Mouse (Mus musculus) right cerebral cortex, adult 18-20 months (tissue): Measurements from ENCODE around the gene Mov10l1.

Experiments used
- DNase-seq: peaks from one replicate; pipeline ENCODE4 v3.0.0; 2022; ENCODE audit warnings: mixed read lengths

Mov10l1 gene

GRCm38 (mm10) chr15:88982534-88983079, at the start of gene Mov10l1:
Gene Mov10l1, plus strand, starts transcription at chr15:88982909.
- no peak for DNase-seq

GRCm38 (mm10) chr15:88934141-88934540, 48.6 kb upstream of the Mov10l1 start:
- peak; percentile 25 for DNase-seq

- peak; percentile 7 for DNase-seq
These were observed 46.0 kb upstream of the Mov10l1 start for GRCm38 (mm10) chr15:88936619-88937290.

GRCm38 (mm10) chr15:88937291-88937650, 45.4 kb upstream of the Mov10l1 start:
- DNase-seq = no peak

- no peak for DNase-seq
These were observed 39.9 kb upstream of the Mov10l1 start for GRCm38 (mm10) chr15:88942783-88943182.

GRCm38 (mm10) chr15:88943896-88944551, 38.7 kb upstream of the Mov10l1 start:
- DNase-seq = peak; percentile 8

- DNase-seq = no peak
These were observed 35.9 kb upstream of the Mov10l1 start for GRCm38 (mm10) chr15:88946851-88947250.

- no peak for DNase-seq
These were observed 31.5 kb upstream of the Mov10l1 start for GRCm38 (mm10) chr15:88951246-88951645.

GRCm38 (mm10) chr15:88954368-88955072, 28.2 kb upstream of the Mov10l1 start, which contains the start of gene Ttll8:
Gene Ttll8, minus strand, starts transcription at chr15:88954418.
- no peak for DNase-seq

GRCm38 (mm10) chr15:88955342-88955741, 27.4 kb upstream of the Mov10l1 start:
- no peak for DNase-seq

GRCm38 (mm10) chr15:88957522-88957921, 25.2 kb upstream of the Mov10l1 start:
- DNase-seq = no peak

GRCm38 (mm10) chr15:88964070-88964578, 18.6 kb upstream of the Mov10l1 start:
- DNase-seq = no peak

- DNase-seq = no peak
These were observed 10.4 kb upstream of the Mov10l1 start for GRCm38 (mm10) chr15:88972300-88972699.

- DNase-seq = peak; percentile 31
These were observed 4.2 kb upstream of the Mov10l1 start, which contains the start of gene Mlc1 for GRCm38 (mm10) chr15:88978281-88979137. Gene Mlc1, minus strand, starts transcription at chr15:88979007.

- DNase-seq = no peak
These were observed 3.6 kb upstream of the Mov10l1 start for GRCm38 (mm10) chr15:88979138-88979446.

GRCm38 (mm10) chr15:88989236-88989635, 6.5 kb downstream of the Mov10l1 start:
- DNase-seq = no peak

GRCm38 (mm10) chr15:88998636-88999035, 15.9 kb downstream of the Mov10l1 start:
- peak; percentile 8 for DNase-seq

GRCm38 (mm10) chr15:88999124-88999523, 16.4 kb downstream of the Mov10l1 start:
- DNase-seq = no peak

GRCm38 (mm10) chr15:89000367-89000766, 17.7 kb downstream of the Mov10l1 start:
- DNase-seq = no peak

- no peak for DNase-seq
These were observed 18.5 kb downstream of the Mov10l1 start for GRCm38 (mm10) chr15:89001245-89001644.

- no peak for DNase-seq
These were observed 24.3 kb downstream of the Mov10l1 start for GRCm38 (mm10) chr15:89007002-89007401.

- no peak for DNase-seq
These were observed 25.1 kb downstream of the Mov10l1 start for GRCm38 (mm10) chr15:89007781-89008180.
